Mouse (Mus musculus): Measurements from ENCODE around the gene Ntrk3. TPM values are rescaled to one million over a fixed set of nuclear protein-coding genes. Genes with fewer than 3 reads are reported as not detected.

Gene Ntrk3
- polyA plus RNA-seq, 1 experiment from 2014 or later: 1.3 TPM

DNA sequence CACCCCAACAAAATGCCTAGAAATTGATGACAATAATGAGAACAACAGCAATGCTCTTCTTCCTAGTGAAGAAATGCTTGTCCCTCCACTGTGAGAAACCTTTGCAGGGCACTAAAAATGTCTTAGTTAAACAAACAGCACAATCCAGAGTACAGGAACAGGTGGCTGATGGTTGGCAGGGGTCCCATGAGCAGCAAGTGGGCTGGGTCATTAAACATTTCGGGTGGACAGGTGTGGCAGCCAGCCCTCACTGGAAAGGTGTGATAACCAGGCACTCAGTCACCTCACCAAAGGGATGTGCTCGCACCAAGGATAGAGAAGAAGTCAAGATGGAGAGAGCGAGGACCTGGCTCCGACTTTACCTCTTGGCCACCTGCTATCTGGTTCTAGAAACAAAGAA, 306.2 kb downstream of the Ntrk3 start:
- Histone ChIP-seq H3K9ac (ENCODE audit: low read length) (no peak overlapping the region), H3K9me3 (ENCODE audit: control insufficient read depth, low read length) (no peaks in the 10 kb centered on the region), H3K4me1 (ENCODE audit: control insufficient read depth in 2 of 2, insufficient read depth in 2 of 2, low read length in 2 of 2) (0 out of 4 replicates have a peak, but pooled peaks cover 0 to 2% of the 10 kb centered on the region in 2 experiments), H3K4me2 (ENCODE audit: low read length) (no peak overlapping the region), H3K4me3 (ENCODE audit: control insufficient read depth in 1 of 2, insufficient read depth in 1 of 2, low read depth in 1 of 2, low read length in 2 of 2) (no peak overlapping the region), H3K36me3 (ENCODE audit: control insufficient read depth, insufficient read depth, low read length) (no peaks in the 10 kb centered on the region), H3K27ac (replicated peaks in 1 of 2; ENCODE audit: control insufficient read depth in 1 of 2, insufficient read depth in 1 of 2, low read depth in 2 of 2, low read length in 2 of 2) (no peak overlapping the region), H3K27me3 (ENCODE audit: control insufficient read depth, insufficient read depth, low read length) (no peaks in the 10 kb centered on the region)
- 78% methylated on average over 4 of the region's 4 CpGs for WGBS
- no peak for ATAC-seq (ENCODE audit: insufficient number of reproducible peaks, insufficient read depth, low FRiP score, low read depth)

DNA sequence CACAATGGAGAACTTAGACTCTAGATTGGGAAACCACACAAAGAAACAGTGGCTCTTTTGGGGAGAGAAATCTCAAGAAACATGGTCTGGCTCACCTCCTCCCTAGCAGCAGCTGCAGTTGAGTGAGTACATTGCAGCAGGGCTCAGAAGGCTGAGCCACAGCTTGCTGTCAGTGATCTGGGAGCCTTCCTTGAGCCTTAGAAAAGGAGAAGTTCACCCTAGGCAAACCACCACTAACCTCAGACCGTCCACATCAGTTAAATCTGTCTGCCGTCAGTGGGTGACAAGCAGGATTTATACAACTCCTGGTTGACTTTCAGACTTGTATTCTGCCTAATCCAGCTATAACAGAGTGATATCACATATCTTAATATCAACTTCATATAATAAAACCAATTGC, 325.6 kb downstream of the Ntrk3 start:
- ATAC-seq (ENCODE audit: insufficient number of reproducible peaks, insufficient read depth, low FRiP score, low read depth): no peak
- H3K9ac ChIP-seq (ENCODE audit: low read length): no peak overlapping the region
- no peak overlapping the region for H3K27ac ChIP-seq (replicated peaks in 1 of 2; ENCODE audit: control insufficient read depth in 1 of 2, insufficient read depth in 1 of 2, low read depth in 2 of 2, low read length in 2 of 2)
- no peaks in the 10 kb centered on the region for H3K36me3 ChIP-seq (ENCODE audit: control insufficient read depth, insufficient read depth, low read length)
- 75% methylated on average over 2 of the region's 2 CpGs for WGBS
- no peaks in the 10 kb centered on the region for H3K4me1 ChIP-seq (ENCODE audit: control insufficient read depth in 2 of 2, insufficient read depth in 2 of 2, low read length in 2 of 2)
- no peak overlapping the region for H3K4me2 ChIP-seq (ENCODE audit: low read length)
- H3K27me3 ChIP-seq (ENCODE audit: control insufficient read depth, insufficient read depth, low read length): no peaks in the 10 kb centered on the region
- H3K4me3 ChIP-seq (ENCODE audit: control insufficient read depth in 1 of 2, insufficient read depth in 1 of 2, low read depth in 1 of 2, low read length in 2 of 2): no peak overlapping the region
- no peaks in the 10 kb centered on the region for H3K9me3 ChIP-seq (ENCODE audit: control insufficient read depth, low read length)

DNA sequence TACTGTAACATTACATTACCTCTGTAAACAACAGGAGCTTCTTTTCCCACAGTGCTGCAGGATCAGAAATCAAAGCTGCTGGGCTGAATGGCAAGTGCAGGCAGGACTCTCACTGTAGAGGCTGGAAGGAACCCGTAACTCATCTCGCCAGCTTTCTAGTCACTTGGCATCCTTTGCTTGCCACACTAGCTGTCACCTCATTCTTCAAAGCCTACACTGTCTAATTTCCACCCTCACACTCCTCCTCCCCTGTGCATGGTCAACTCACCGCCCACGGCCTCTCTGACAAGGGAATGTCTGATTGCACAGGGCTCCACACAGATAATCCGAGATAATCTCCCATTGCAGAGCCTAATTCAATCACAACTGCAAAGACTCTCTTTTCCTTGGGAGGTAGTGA, 327.8 kb downstream of the Ntrk3 start:
- Histone ChIP-seq H3K4me2 (ENCODE audit: low read length) (no peak overlapping the region), H3K4me1 (ENCODE audit: control insufficient read depth in 2 of 2, insufficient read depth in 2 of 2, low read length in 2 of 2) (no peaks in the 10 kb centered on the region), H3K9me3 (ENCODE audit: control insufficient read depth, low read length) (no peaks in the 10 kb centered on the region), H3K27me3 (ENCODE audit: control insufficient read depth, insufficient read depth, low read length) (no peaks in the 10 kb centered on the region), H3K36me3 (ENCODE audit: control insufficient read depth, insufficient read depth, low read length) (no peaks in the 10 kb centered on the region), H3K9ac (ENCODE audit: low read length) (no peak overlapping the region), H3K4me3 (ENCODE audit: control insufficient read depth in 1 of 2, insufficient read depth in 1 of 2, low read depth in 1 of 2, low read length in 2 of 2) (no peak overlapping the region), H3K27ac (replicated peaks in 1 of 2; ENCODE audit: control insufficient read depth in 1 of 2, insufficient read depth in 1 of 2, low read depth in 2 of 2, low read length in 2 of 2) (no peak overlapping the region)
- no peak for ATAC-seq (ENCODE audit: insufficient number of reproducible peaks, insufficient read depth, low FRiP score, low read depth)
- WGBS: 53% methylated on average over 5 of the region's 5 CpGs

DNA sequence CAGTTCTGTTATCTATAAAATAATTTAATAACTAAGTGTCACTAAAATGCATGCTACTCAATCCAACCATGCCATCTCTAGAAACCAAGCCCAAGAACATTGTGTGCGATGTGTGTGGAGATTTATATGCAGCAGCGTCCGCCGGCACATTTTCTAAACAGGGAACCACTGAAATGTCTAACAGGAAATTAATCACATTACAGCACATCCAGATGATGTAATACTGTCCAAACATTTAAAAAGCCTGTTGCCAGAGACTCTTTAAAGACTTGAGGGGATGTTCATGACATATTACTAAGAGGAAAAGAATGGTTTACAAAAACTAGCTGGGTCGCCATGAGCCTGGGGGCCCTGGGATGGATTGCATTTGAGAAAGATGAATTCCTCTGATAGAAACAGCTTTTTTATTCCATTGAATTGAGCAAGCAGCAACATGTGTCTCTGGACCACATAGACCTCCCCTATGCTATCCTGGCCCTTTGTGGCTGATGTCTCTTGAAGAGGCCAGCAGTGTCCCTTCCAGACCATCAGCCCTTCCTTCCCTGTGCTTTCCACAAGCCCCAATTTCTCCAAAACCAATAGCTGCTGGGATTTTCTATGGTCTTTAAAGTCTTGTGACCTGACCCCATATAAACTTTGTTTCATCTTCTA, 331.0 kb downstream of the Ntrk3 start:
- Histone ChIP-seq H3K9ac (ENCODE audit: low read length) (no peak overlapping the region), H3K27ac (replicated peaks in 1 of 2; ENCODE audit: control insufficient read depth in 1 of 2, insufficient read depth in 1 of 2, low read depth in 2 of 2, low read length in 2 of 2) (no peak overlapping the region), H3K27me3 (ENCODE audit: control insufficient read depth, insufficient read depth, low read length) (no peaks in the 10 kb centered on the region), H3K4me2 (ENCODE audit: low read length) (no peak overlapping the region), H3K9me3 (ENCODE audit: control insufficient read depth, low read length) (no peaks in the 10 kb centered on the region), H3K36me3 (ENCODE audit: control insufficient read depth, insufficient read depth, low read length) (no peaks in the 10 kb centered on the region), H3K4me3 (ENCODE audit: control insufficient read depth in 1 of 2, insufficient read depth in 1 of 2, low read depth in 1 of 2, low read length in 2 of 2) (no peak overlapping the region), H3K4me1 (ENCODE audit: control insufficient read depth in 2 of 2, insufficient read depth in 2 of 2, low read length in 2 of 2) (no peaks in the 10 kb centered on the region)
- WGBS: 70% methylated on average over 5 of the region's 5 CpGs
- ATAC-seq (ENCODE audit: insufficient number of reproducible peaks, insufficient read depth, low FRiP score, low read depth): no peak

DNA sequence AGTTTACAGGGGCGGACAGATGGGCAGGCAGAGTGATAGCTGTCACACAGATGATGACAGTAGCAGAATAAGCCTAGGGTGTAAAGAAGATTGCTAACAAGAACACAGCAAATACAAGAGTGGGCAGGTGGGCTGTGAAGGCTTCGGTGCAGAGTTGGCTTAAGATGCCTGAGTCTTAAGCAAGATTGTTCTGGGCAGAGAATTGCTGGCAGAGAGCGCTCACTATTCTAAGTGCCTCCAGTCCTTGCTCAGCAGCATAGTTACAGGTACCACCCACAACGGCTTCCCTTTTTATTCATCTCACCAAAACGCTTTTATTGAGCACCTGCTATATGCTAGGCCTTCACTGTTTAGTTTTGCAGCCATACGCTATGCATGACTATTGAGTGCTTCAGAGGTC, 333.3 kb downstream of the Ntrk3 start:
- H3K4me1 ChIP-seq (ENCODE audit: control insufficient read depth in 2 of 2, insufficient read depth in 2 of 2, low read length in 2 of 2): no peaks in the 10 kb centered on the region
- WGBS: 87% methylated on average over 6 of the region's 6 CpGs
- no peak overlapping the region for H3K27ac ChIP-seq (replicated peaks in 1 of 2; ENCODE audit: control insufficient read depth in 1 of 2, insufficient read depth in 1 of 2, low read depth in 2 of 2, low read length in 2 of 2)
- H3K4me2 ChIP-seq (ENCODE audit: low read length): no peak overlapping the region
- no peak for ATAC-seq (ENCODE audit: insufficient number of reproducible peaks, insufficient read depth, low FRiP score, low read depth)
- H3K9ac ChIP-seq (ENCODE audit: low read length): no peak overlapping the region
- no peaks in the 10 kb centered on the region for H3K36me3 ChIP-seq (ENCODE audit: control insufficient read depth, insufficient read depth, low read length)
- H3K4me3 ChIP-seq (ENCODE audit: control insufficient read depth in 1 of 2, insufficient read depth in 1 of 2, low read depth in 1 of 2, low read length in 2 of 2): no peak overlapping the region
- H3K9me3 ChIP-seq (ENCODE audit: control insufficient read depth, low read length): no peaks in the 10 kb centered on the region
- no peaks in the 10 kb centered on the region for H3K27me3 ChIP-seq (ENCODE audit: control insufficient read depth, insufficient read depth, low read length)

DNA sequence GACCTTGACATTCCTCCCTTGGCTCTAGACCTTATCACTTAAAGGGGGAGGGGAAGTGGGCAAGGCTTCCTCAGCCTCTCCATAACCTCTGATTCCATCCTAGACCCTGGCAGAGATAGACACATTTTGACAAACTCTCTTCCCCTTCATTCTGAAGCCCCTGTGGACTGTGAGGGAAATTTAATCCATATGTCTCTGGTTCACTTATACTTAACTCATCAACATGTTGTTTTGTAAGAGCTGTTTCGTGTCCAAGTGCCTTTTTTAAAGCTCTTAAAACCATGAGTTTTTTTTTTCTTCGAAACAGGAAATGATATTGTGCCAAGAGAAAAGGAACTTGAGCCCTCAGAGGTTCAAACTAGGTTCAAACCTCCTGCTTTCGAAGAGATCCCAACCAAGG, 335.3 kb downstream of the Ntrk3 start:
- no peak overlapping the region for H3K4me3 ChIP-seq (ENCODE audit: control insufficient read depth in 1 of 2, insufficient read depth in 1 of 2, low read depth in 1 of 2, low read length in 2 of 2)
- H3K36me3 ChIP-seq (ENCODE audit: control insufficient read depth, insufficient read depth, low read length): no peaks in the 10 kb centered on the region
- WGBS: 76% methylated on average over 3 of the region's 3 CpGs
- H3K27ac ChIP-seq (replicated peaks in 1 of 2; ENCODE audit: control insufficient read depth in 1 of 2, insufficient read depth in 1 of 2, low read depth in 2 of 2, low read length in 2 of 2): no peak overlapping the region
- no peaks in the 10 kb centered on the region for H3K4me1 ChIP-seq (ENCODE audit: control insufficient read depth in 2 of 2, insufficient read depth in 2 of 2, low read length in 2 of 2)
- no peak overlapping the region for H3K4me2 ChIP-seq (ENCODE audit: low read length)
- no peaks in the 10 kb centered on the region for H3K9me3 ChIP-seq (ENCODE audit: control insufficient read depth, low read length)
- no peaks in the 10 kb centered on the region for H3K27me3 ChIP-seq (ENCODE audit: control insufficient read depth, insufficient read depth, low read length)
- H3K9ac ChIP-seq (ENCODE audit: low read length): no peak overlapping the region
- no peak for ATAC-seq (ENCODE audit: insufficient number of reproducible peaks, insufficient read depth, low FRiP score, low read depth)

DNA sequence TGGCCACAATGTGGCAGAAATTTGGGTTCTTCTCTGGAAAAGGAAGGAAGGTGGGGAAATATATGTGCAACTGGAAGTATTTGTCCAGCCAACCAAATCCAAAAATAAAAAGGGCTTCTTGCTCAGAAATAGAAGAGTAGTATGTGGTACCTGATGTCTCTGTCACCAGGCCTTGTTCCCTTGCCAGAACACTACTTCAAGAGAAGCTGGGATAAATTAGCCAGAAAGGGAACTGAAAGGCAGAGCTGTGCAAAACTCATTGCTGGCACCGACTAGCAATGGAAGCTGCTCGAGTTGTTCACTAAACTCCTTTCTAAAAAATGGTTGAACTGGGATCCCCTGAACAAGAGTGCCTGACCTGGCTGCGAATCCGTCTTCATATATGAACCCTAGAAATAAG, 337.6 kb downstream of the Ntrk3 start:
- no peaks in the 10 kb centered on the region for H3K36me3 ChIP-seq (ENCODE audit: control insufficient read depth, insufficient read depth, low read length)
- H3K27ac ChIP-seq (replicated peaks in 1 of 2; ENCODE audit: control insufficient read depth in 1 of 2, insufficient read depth in 1 of 2, low read depth in 2 of 2, low read length in 2 of 2): no peak overlapping the region
- no peaks in the 10 kb centered on the region for H3K9me3 ChIP-seq (ENCODE audit: control insufficient read depth, low read length)
- H3K27me3 ChIP-seq (ENCODE audit: control insufficient read depth, insufficient read depth, low read length): no peaks in the 10 kb centered on the region
- H3K4me2 ChIP-seq (ENCODE audit: low read length): no peak overlapping the region
- H3K9ac ChIP-seq (ENCODE audit: low read length): no peak overlapping the region
- no peak for ATAC-seq (ENCODE audit: insufficient number of reproducible peaks, insufficient read depth, low FRiP score, low read depth)
- 82% methylated on average over 4 of the region's 4 CpGs for WGBS
- no peak overlapping the region for H3K4me3 ChIP-seq (ENCODE audit: control insufficient read depth in 1 of 2, insufficient read depth in 1 of 2, low read depth in 1 of 2, low read length in 2 of 2)
- H3K4me1 ChIP-seq (ENCODE audit: control insufficient read depth in 2 of 2, insufficient read depth in 2 of 2, low read length in 2 of 2): no peaks in the 10 kb centered on the region

DNA sequence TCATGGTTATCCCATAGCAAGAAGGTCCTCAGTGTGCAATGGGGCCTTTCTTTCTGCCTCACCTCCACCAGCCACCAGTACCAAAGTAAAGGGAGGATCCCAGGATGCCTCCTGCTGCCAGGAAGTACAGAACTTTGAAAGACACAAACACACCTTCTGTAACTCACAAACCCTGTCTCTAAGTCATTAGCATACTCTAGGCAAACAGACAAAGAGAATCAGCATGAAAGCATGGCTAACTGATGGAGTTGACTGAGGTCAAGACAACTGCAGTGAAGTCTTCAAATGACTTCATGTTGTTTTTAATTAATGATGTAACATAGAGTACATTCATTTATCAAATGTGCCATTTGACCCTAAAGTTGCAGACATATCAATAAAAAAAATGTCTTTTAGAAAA, 339.4 kb downstream of the Ntrk3 start:
- Histone ChIP-seq H3K4me2 (ENCODE audit: low read length) (no peak overlapping the region), H3K27ac (replicated peaks in 1 of 2; ENCODE audit: control insufficient read depth in 1 of 2, insufficient read depth in 1 of 2, low read depth in 2 of 2, low read length in 2 of 2) (no peak overlapping the region), H3K9ac (ENCODE audit: low read length) (no peak overlapping the region), H3K36me3 (ENCODE audit: control insufficient read depth, insufficient read depth, low read length) (no peaks in the 10 kb centered on the region), H3K4me3 (ENCODE audit: control insufficient read depth in 1 of 2, insufficient read depth in 1 of 2, low read depth in 1 of 2, low read length in 2 of 2) (no peak overlapping the region), H3K4me1 (ENCODE audit: control insufficient read depth in 2 of 2, insufficient read depth in 2 of 2, low read length in 2 of 2) (no peaks in the 10 kb centered on the region), H3K27me3 (ENCODE audit: control insufficient read depth, insufficient read depth, low read length) (no peaks in the 10 kb centered on the region), H3K9me3 (ENCODE audit: control insufficient read depth, low read length) (no peaks in the 10 kb centered on the region)
- no peak for ATAC-seq (ENCODE audit: insufficient number of reproducible peaks, insufficient read depth, low FRiP score, low read depth)

Measured in heart, embryonic 14.5 days (tissue).